Mouse (Mus musculus) heart, postnatal 0 days (tissue): ENCODE measurements around the gene E130309D02Rik.

Experiments
- CTCF ChIP-seq: IDR thresholded peaks from 2 replicates; pipeline ENCODE4 v1.5.1; 2016; ENCODE audit warnings: antibody characterized with exemption, control low read depth, low read depth
- EP300 ChIP-seq: IDR thresholded peaks from 2 replicates; pipeline ENCODE4 v1.6.1; 2016; ENCODE audit warnings: antibody characterized with exemption, low read depth

DNA sequence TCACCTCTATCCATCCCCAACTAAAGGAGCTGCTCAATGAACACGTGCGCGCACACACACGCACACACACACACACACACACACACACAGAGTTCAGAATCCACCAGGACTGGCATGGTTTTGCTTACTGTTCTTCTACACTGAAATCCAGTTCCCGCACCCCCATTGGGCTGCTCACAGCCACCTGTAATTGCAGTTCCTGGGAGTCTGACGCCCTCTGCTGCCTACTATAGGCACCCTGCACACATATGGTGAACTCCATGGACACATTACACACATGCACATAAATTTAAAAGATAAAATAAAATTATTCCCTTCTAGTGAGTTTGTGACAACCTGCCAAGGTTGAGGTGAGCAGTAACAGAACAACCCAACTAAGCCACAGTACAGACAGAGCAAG lies 30.4 kb downstream of the E130309D02Rik start:
- no peak for TF ChIP-seq CTCF
- no peak for TF ChIP-seq EP300
